Mouse (Mus musculus) forebrain, postnatal 0 days (tissue): ENCODE measurements at regions not wholly inside any gene's neighbourhood (a gene's known extent, or its start where the extent isn't known, plus 50 kb on each side); places are given as distances from the start of the nearest gene placed in this dataset.
A peak's percentile ranks its signal among the peaks of the same experiment; 100 is the strongest.

ENCODE experiments used
- ATAC-seq: fragments of 200-750 bp; cut with Nextera tagmentation; 2 replicates; pipeline ENCODE4 v1.8.0; 2017; ENCODE audit warnings: mild to moderate bottlenecking, moderate library complexity
- DNase-seq: peaks from one replicate; pipeline ENCODE4 v3.0.0-alpha.2; 2015
- H3K27ac ChIP-seq: fragments of 300-500 bp; sonication (generic); 2 replicates; pipeline ENCODE4 v1.5.1; 2014; ENCODE audit warnings: low read depth, mild to moderate bottlenecking, antibody characterized with exemption, low read length, moderate library complexity, mixed read lengths
- H3K27me3 ChIP-seq: fragments of 300-500 bp; sonication (generic); 2 replicates; pipeline ENCODE4 v1.6.1; 2014; ENCODE audit warnings: mild to moderate bottlenecking, low read length, mixed read lengths; ENCODE audit not compliant: insufficient read depth
- H3K36me3 ChIP-seq: fragments of 300-500 bp; sonication (generic); 2 replicates; pipeline ENCODE4 v1.6.1; 2014; ENCODE audit warnings: mild to moderate bottlenecking, moderate library complexity; ENCODE audit not compliant: insufficient read depth
- H3K4me1 ChIP-seq: fragments of 300-500 bp; sonication (generic); 2 replicates; pipeline ENCODE4 v1.6.1; 2014; ENCODE audit warnings: antibody characterized with exemption; ENCODE audit not compliant: insufficient read depth
- H3K4me2 ChIP-seq: fragments of 300-500 bp; sonication (generic); 2 replicates; pipeline ENCODE4 v1.6.1; 2014; ENCODE audit warnings: low read depth, mild to moderate bottlenecking, moderate library complexity
- H3K4me3 ChIP-seq: fragments of 300-500 bp; sonication (generic); 2 replicates; pipeline ENCODE4 v1.5.1; 2014; ENCODE audit warnings: low read depth, low read length, mixed read lengths
- H3K9ac ChIP-seq: fragments of 300-500 bp; sonication (generic); 2 replicates; pipeline ENCODE4 v1.6.1; 2014; ENCODE audit warnings: mild to moderate bottlenecking
- H3K9me3 ChIP-seq: fragments of 300-500 bp; sonication (generic); 2 replicates; pipeline ENCODE4 v1.6.1; 2016; ENCODE audit warnings: low read length
- CTCF ChIP-seq: sonication (generic); IDR thresholded peaks from 2 replicates; pipeline ENCODE4 v1.5.1; 2016; ENCODE audit warnings: antibody characterized with exemption, control low read depth, low read depth
- WGBS: fragments of 180-500 bp; shearing (Covaris S2); extraction: QIAGEN DNeasy Blood & Tissue Kit; methylation state at CpG from one replicate; pipeline ENCODE4 v1.1.7; 2014; 5-methylcytosine and 5-hydroxymethylcytosine counted together

- DNase-seq (no peak), ATAC-seq (no peak)
- WGBS, result 58% methylated on average over 4 of the region's 4 CpGs
- Histone ChIP-seq H3K4me3 (no peak overlapping the region), H3K27ac (no peak overlapping the region), H3K36me3 (no peaks in the 10 kb centered on the region), H3K9ac (no peak overlapping the region), H3K4me2 (no peak overlapping the region), H3K9me3 (no peaks in the 10 kb centered on the region), H3K27me3 (no peaks in the 10 kb centered on the region), H3K4me1 (no peaks in the 10 kb centered on the region)
- TF ChIP-seq CTCF, result no peak
Measured at GRCm38 (mm10) chr11:7284836-7285490, 71.2 kb upstream of the Igfbp3 start.

GRCm38 (mm10) chr11:7282981-7283380 is 69.3 kb upstream of the Igfbp3 start:
- H3K9ac ChIP-seq, result no peak overlapping the region
- H3K9me3 ChIP-seq, result no peaks in the 10 kb centered on the region
- H3K4me1 ChIP-seq, result no peaks in the 10 kb centered on the region
- no peak for TF ChIP-seq CTCF
- ATAC-seq (no peak), DNase-seq (no peak)
- no peak overlapping the region for H3K4me2 ChIP-seq
- 93% methylated on average over 3 of the region's 3 CpGs for WGBS
- H3K36me3 ChIP-seq, result no peaks in the 10 kb centered on the region
- no peaks in the 10 kb centered on the region for H3K27me3 ChIP-seq
- no peak overlapping the region for H3K27ac ChIP-seq
- no peak overlapping the region for H3K4me3 ChIP-seq

- TF ChIP-seq CTCF, result no peak
- Histone ChIP-seq H3K27me3 (no peaks in the 10 kb centered on the region), H3K4me1 (no peaks in the 10 kb centered on the region), H3K4me3 (no peak overlapping the region), H3K36me3 (no peaks in the 10 kb centered on the region), H3K27ac (no peak overlapping the region), H3K9me3 (no peaks in the 10 kb centered on the region), H3K4me2 (no peak overlapping the region), H3K9ac (no peak overlapping the region)
- ATAC-seq, result no peak
- DNase-seq, result no peak
- WGBS, result 79% methylated on average over 2 of the region's 2 CpGs
Measured at GRCm38 (mm10) chr11:7282188-7282587, 68.5 kb upstream of the Igfbp3 start.

GRCm38 (mm10) chr11:7281656-7282055 is 67.9 kb upstream of the Igfbp3 start:
- Histone ChIP-seq H3K4me1 (no peaks in the 10 kb centered on the region), H3K4me2 (no peak overlapping the region), H3K27me3 (no peaks in the 10 kb centered on the region), H3K27ac (no peak overlapping the region), H3K9ac (no peak overlapping the region), H3K4me3 (no peak overlapping the region), H3K36me3 (no peaks in the 10 kb centered on the region), H3K9me3 (no peaks in the 10 kb centered on the region)
- DNase-seq, result no peak
- 12% methylated on average over 2 of the region's 2 CpGs for WGBS
- TF ChIP-seq CTCF, result no peak
- ATAC-seq, result no peak

GRCm38 (mm10) chr11:7279891-7280290 is 66.2 kb upstream of the Igfbp3 start:
- H3K27me3 ChIP-seq, result no peaks in the 10 kb centered on the region
- no peak for ATAC-seq
- 0 out of 2 replicates have a peak, but pooled peaks have one; percentile 9 for TF ChIP-seq CTCF
- no peak overlapping the region for H3K4me2 ChIP-seq
- WGBS, result 49% methylated on average over 2 of the region's 2 CpGs
- no peaks in the 10 kb centered on the region for H3K9me3 ChIP-seq
- no peak overlapping the region for H3K4me3 ChIP-seq
- no peaks in the 10 kb centered on the region for H3K36me3 ChIP-seq
- no peak overlapping the region for H3K9ac ChIP-seq
- H3K27ac ChIP-seq, result no peak overlapping the region
- H3K4me1 ChIP-seq, result no peaks in the 10 kb centered on the region
- no peak for DNase-seq

GRCm38 (mm10) chr11:7272543-7272942 is 58.8 kb upstream of the Igfbp3 start:
- Histone ChIP-seq H3K9ac (no peak overlapping the region), H3K27me3 (no peaks in the 10 kb centered on the region), H3K36me3 (no peaks in the 10 kb centered on the region), H3K4me1 (no peaks in the 10 kb centered on the region), H3K4me3 (no peak overlapping the region), H3K27ac (no peak overlapping the region), H3K9me3 (no peaks in the 10 kb centered on the region), H3K4me2 (no peak overlapping the region)
- no peak for TF ChIP-seq CTCF
- ATAC-seq (no peak), DNase-seq (no peak)
- WGBS, result 53% methylated on average over 3 of the region's 3 CpGs

GRCm38 (mm10) chr11:7270916-7271315 is 57.2 kb upstream of the Igfbp3 start:
- WGBS, result 77% methylated on average over 1 of the region's 1 CpGs
- ATAC-seq, result no peak
- Histone ChIP-seq H3K4me3 (no peak overlapping the region), H3K4me2 (no peak overlapping the region), H3K36me3 (no peaks in the 10 kb centered on the region), H3K9me3 (no peaks in the 10 kb centered on the region), H3K9ac (no peak overlapping the region), H3K27me3 (no peaks in the 10 kb centered on the region), H3K27ac (no peak overlapping the region), H3K4me1 (no peaks in the 10 kb centered on the region)
- no peak for DNase-seq
- no peak for TF ChIP-seq CTCF
